Mouse (Mus musculus): ENCODE measurements at regions not wholly inside any gene's neighbourhood (a gene's known extent, or its start where the extent isn't known, plus 50 kb on each side); places are given as distances from the start of the nearest gene placed in this dataset.

DNA sequence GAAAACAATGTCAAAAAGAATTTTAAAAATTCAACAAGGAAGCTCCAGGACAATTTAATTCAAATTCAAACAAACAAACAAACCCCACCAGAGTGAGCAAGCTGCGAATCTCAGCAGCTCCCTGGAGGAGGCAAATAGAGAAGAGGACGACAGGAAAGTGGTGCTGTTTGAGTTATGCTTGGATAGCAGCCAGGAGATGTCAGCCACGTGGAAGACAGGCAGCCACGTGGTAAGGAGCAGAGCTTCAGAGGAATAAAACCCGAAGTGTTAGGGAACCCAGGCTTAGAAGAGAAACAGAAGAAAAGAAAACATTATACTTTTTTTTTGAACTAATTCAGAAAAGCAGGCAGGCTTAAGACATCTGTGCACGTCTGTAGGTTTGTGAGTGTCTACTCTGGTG is 108.2 kb upstream of the Parp11 start:
- TF ChIP-seq CTCF (IDR thresholded peaks at IDR 0.05; ENCODE audit: insufficient read depth, low read depth, low read length) (no peak), POLR2A (IDR thresholded peaks at IDR 0.05; ENCODE audit: insufficient read depth, low read depth, low read length) (no peak)
